Mouse (Mus musculus): ENCODE measurements around the gene Fbxo21.

Fbxo21 gene

DNA sequence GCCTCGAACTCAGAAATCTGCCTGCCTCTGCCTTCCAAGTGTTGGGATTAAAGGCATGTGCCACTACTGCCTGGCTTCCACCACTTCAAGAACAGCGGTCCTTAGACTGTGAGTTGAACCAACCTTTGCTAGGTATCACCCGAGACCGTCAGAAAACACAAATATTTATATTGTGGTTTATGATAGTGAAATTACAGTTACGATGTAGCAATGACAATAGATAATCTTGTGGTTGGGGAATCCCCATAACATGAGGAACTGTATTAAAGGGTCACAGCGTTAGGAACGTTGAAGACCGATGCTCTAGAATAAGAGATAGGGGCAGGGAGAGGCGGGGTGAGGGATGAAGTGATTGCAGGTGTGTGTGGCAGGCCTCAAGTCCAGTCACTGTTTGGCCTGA, 68.9 kb downstream of the Fbxo21 start:
- DNase-seq (ENCODE audit: extremely low spot score) = no peak

DNA sequence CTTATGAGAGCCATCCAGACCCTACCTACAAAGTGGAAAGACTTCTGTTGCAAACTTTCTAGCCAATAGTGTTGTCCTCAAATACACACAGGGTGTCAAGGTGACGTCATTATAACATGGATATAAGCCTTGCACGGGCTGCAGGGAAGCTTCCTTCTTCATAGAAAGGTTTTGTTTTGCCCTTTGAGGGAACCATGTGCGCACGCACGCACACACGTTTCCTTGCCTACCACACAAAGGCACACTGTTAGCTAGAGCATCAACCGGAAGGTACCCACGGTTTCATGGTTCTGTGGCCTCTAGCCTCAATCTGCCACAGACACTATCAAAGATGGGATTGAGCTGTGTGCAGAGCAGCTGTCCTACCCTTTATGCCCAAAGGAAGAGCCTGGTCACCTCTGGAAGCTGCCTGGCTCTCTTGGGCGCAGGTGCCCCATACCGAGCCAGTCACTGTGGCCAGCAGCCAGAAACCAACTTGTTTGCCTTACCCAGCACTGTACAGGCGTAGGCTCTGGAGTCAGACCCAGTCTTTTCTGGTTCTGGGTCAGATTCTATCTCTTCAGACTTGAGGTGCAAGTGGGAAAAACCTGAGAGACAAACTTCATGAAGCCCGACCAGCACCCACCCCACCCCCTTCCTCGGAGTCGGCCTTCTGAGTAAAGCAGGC, 70.7 kb downstream of the Fbxo21 start:
- DNase-seq (ENCODE audit: extremely low spot score) = no peak

- DNase-seq (ENCODE audit: extremely low spot score) = no peak
Observed at GRCm38 (mm10) chr5:118048412-118048811, 71.9 kb downstream of the Fbxo21 start.

DNA sequence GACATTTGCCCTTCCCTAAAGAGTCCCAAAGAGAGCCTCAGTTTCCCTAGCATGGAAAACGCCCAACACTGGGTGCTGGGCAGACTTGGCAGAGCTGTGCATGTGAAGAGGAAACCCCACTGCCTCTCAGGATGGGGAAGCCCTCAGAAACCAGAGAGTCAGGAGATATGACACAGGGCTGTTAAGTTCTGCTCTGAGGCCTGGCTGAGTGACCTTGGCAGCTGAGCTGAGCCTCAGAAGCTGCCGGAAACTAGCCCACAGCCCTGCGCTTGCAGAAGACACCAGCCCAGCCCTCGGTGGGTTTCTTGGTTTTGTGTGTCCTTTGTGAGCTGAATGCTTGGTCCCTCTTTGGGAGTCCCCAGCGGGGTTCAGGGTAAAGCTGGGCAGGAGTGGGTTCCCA, 72.4 kb downstream of the Fbxo21 start:
- DNase-seq (ENCODE audit: extremely low spot score) = no peak

- no peak for DNase-seq (ENCODE audit: extremely low spot score)
Observed at GRCm38 (mm10) chr5:118050743-118051142, 74.2 kb downstream of the Fbxo21 start.

DNA sequence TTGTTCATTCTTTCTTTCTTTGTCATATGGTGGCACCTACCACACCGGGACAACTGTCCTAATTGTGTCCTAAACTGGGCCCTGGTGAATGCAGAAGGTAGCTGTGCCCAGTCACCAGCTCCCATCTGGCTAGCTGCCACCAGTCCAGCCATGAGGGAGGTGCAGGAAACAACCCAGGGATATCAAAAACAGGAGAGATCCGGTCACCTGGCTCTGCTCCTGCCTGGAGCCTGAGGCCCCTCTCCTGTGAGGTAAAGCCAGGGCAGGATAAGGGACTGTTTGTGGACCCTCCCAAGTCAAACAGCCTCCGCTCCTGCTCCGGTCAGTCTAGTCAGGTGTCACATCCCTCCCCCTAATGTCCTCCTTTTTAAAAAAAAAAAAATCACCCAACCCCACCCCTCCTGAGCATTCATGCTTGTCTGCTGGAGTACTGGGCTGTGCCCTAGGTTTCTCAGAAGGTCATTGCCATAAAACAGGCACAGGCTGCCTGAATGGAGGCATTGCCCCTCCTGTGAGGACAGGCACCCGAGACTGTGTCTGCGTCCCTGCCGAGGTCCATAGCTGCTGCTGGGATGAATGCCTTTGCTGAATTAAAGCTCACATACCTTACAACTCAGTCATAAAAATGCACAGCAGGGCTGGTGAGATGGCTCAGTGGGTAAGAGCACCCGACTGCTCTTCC, 75.6 kb downstream of the Fbxo21 start:
- DNase-seq (ENCODE audit: extremely low spot score) = no peak

DNA sequence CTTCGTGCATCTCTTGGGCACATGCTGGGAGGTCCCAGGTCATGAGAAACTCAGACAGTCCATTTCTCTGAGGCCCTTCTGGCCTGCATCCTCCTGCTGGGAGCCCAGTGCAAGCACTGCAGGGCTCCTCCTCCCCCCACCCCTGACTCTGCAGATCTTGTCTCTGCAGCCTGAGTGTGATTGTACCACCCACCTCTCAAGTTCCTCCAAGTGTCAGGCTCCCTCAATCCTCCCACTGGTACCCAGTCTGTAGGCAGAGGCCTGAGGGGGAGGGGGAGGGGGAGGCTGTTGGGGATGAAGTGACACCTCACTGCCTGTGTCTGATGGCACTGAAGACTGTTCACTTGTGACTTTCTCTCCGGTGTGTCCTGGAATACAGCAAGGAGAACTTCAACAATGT, 76.7 kb downstream of the Fbxo21 start:
- DNase-seq (ENCODE audit: extremely low spot score) = no peak

DNA sequence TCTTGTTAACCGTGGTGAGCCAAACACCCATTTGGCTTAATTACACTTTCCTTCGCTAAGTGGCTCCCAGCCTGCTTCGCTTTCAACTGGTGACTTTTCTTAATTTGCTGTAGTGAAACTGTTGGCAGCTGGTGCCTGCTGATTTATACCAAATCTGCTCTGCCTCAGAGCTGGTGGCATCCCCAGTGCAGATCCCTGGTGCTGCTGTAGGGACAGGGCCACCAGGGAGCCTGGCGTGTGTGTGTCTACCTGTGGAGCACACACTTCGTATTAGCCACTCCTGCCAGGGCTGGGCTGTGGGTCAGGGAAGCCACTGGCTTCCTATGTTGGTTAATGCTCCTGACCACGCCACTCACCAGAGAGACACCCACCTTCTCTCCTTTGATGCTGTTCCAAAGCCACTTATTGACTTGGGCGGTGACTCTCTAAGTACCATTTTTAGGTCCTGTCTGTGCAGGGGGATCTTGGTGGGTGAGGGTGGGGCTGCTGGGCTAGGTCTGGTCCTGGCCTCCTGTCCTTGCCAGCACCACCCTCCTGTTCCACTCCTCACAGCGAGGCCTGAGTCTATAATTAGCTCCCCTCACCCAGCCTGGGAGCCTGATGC, 81.1 kb downstream of the Fbxo21 start:
- no peak for DNase-seq (ENCODE audit: extremely low spot score)

DNA sequence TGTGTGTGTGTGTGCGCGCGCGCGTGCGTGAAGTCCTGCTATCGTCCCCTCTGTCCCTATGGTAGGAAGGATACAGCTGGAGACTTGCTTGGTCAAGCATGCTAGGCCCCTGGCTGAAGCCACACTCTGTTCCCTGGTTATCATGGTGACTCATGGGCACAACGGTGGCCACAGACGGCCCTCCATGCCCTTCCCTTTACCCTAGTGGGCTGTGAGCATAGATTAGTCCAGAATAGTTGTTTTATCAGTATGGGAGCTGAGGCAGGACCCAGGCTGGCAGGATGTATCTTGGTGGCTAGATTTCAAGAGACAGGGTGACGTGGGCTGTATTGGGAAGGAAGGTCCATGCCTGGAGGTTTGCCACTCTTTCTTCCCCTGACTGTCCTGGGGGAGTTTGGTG, 82.3 kb downstream of the Fbxo21 start:
- no peak for DNase-seq (ENCODE audit: extremely low spot score)

- DNase-seq (ENCODE audit: extremely low spot score) = no peak
Observed at GRCm38 (mm10) chr5:118059646-118060045, 83.1 kb downstream of the Fbxo21 start.

Measured in embryo, embryonic 9.5 days (tissue).